Mouse (Mus musculus) C2C12 (cell line): Measurements from ENCODE around the gene Ccna1.

ENCODE experiments used
- CEBPB ChIP-seq: IDR thresholded peaks from one replicate; pipeline ENCODE4 v1.6.1; 2011; ENCODE audit warnings: low read depth, mild to moderate bottlenecking, control low read depth, moderate library complexity
- CTCF ChIP-seq: IDR thresholded peaks from one replicate; pipeline ENCODE4 v1.5.1; 2011; ENCODE audit not compliant: control insufficient read depth, insufficient read depth, insufficient read length
- FOSL1 ChIP-seq: IDR thresholded peaks from one replicate; pipeline ENCODE4 v1.8.0; 2011; ENCODE audit warnings: mild to moderate bottlenecking, low read length; ENCODE audit not compliant: poor library complexity, insufficient read depth, severe bottlenecking
- MAX ChIP-seq: IDR thresholded peaks from one replicate; pipeline ENCODE4 v1.6.1; 2011; ENCODE audit warnings: mild to moderate bottlenecking, control low read depth
- MYOD1 ChIP-seq: IDR thresholded peaks from one replicate; pipeline ENCODE4 v1.6.1; 2011; ENCODE audit warnings: low read depth; ENCODE audit not compliant: control insufficient read depth, insufficient read length
- USF1 ChIP-seq: IDR thresholded peaks from one replicate; pipeline ENCODE4 v1.6.1; 2011; ENCODE audit warnings: low read depth, mild to moderate bottlenecking, control low read depth, moderate library complexity

- TF ChIP-seq USF1 = no peak
- TF ChIP-seq CTCF = no peak
- no peak for TF ChIP-seq CEBPB
- no peak for TF ChIP-seq MAX
- no peak for TF ChIP-seq MYOD1
- TF ChIP-seq FOSL1 = no peak
These were observed 41.3 kb upstream of the Ccna1 start for GRCm38 (mm10) chr3:55096655-55097005.
